Mouse (Mus musculus) left cerebral cortex, adult 8-10 months (tissue): ENCODE measurements around the gene Shank1. TPM values are rescaled to one million over a fixed set of nuclear protein-coding genes. Genes with fewer than 3 reads are reported as not detected.

Source experiments
- DNase-seq, 2 experiments: peaks; one replicate each; pipeline ENCODE4 v3.0.0; 2022; ENCODE audit warnings: low spot score in 2 of 2
- total RNA-seq, 4 experiments: library from RNA; stranded (reverse); gene quantifications; 2 replicates each; pipeline ENCODE4 v1.2.4; 2022

Gene Shank1
- total RNA-seq, 4 experiments from 2014 or later: 509 to 568 (median 540) TPM

DNA sequence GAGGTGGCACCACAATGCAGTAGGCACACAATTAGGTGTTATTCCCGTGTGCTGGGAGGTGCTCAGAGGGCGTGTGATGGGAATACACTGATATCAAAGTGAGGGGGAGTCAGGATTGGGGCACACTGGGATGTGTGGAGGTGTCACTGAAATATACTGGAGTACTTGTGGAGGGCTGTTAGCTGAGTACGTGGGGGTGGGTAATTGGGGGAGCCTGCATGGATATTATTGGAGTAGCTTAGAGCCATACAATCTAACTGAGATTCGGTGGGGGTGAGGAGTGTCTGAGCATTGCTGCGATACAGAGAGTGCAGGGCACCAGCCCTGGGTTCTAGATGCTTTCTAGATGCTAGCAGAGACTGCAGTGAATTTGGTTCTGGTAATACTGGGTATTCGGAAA lies 30.2 kb downstream of the Shank1 start:
- DNase-seq: no peak

DNA sequence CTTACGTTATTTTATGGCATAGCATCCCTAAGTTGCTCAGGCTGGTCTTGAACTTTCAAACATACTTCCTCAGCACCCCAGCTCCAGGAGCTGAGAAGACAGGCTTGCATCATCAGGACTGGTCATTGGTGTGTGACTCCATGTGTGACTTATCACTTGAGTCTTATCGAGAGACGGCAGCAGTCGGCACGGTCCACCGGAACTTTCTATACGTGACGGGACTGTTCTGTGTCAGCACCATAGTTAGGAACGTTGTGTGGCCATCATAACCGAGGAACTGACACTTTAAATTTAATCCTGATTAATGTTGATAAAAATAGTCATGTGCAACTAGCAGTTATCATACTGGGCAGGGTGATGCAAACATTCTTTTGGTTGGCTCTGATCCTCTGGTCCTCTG lies 31.1 kb downstream of the Shank1 start:
- no peak for DNase-seq

DNA sequence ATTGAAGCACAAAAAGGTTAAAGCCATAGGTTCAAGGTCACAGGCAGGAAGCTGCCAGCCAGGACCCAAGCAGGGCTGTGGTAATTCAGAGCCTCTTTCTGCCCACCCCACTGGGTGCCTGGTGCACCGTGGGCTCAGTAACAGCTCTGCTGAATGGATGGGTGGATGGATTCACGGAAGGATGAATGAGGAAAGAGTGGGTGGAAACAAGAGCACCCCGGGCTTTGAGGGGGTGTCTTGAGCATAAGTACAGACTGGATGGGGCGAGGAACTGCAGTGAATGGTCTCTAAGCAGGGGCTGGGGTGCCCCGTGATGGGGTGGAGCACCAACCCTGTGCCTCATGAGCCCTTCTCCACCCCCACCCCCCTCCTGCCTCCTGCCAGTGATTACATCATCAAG lies 31.7 kb downstream of the Shank1 start:
- no peak for DNase-seq

DNA sequence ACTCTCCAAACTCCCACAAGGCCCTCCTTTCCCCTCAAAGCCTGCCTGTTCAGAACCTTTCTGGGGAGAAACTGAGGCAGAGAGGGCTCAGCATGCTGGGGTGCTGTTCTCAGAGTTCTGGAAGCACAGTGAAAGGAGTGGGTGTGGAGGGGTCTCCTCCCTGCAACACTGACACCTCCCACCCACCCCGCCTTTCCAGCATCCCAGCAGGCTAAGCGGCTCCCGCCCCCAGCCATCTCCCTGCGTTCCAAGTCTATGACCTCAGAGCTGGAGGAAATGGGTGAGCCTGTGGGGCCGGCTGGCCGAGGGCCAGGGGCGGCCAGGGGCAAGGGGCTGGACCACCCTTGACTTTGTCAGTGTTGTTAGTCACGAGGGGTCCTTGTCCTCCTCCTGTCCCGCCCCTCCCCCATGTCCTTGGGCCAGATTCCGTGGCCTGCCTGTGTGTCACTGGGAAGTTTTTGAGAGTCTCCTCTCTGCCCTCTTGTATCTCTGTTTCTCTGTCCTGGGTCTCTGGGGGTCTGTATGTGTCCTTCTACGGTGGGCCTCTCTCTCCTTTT lies 33.5 kb downstream of the Shank1 start:
- DNase-seq: no peak

DNA sequence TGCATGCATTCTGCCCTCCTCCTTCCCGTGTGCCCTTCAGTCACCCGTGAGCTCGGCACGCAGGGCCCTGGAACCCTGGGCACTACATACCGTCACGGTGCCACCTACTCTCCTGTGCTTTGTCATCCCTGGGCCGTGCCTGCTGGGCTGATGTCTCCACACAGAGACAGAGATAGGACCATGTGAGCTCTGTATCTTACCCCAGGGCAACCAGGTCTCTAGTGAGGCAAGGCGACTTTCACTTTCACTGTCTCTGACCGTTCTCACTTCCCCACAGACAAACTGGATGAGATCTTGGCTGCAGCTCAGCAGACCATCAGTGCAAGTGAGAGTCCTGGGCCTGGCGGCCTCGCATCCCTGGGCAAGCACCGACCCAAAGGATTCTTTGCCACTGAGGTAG lies 34.6 kb downstream of the Shank1 start:
- DNase-seq: no peak

DNA sequence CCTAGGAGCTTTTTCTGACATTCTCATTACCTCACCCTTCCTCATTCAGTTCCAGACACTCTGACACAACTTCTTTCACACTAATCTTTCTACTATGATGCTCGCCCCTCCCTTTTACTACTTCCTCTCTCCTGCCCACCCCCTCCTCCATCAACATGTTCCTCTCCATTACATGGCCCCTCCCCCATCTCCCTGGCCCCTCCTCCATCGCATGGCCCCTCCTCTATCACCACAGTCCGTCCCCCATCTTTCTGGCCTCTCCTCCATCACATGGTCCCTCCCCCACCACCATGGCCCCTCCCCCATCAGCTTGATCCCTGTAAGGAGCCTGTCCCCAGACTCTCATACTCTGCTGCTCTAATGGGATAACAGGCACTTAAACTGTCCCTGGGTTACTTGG lies 39.0 kb downstream of the Shank1 start:
- DNase-seq: no peak

DNA sequence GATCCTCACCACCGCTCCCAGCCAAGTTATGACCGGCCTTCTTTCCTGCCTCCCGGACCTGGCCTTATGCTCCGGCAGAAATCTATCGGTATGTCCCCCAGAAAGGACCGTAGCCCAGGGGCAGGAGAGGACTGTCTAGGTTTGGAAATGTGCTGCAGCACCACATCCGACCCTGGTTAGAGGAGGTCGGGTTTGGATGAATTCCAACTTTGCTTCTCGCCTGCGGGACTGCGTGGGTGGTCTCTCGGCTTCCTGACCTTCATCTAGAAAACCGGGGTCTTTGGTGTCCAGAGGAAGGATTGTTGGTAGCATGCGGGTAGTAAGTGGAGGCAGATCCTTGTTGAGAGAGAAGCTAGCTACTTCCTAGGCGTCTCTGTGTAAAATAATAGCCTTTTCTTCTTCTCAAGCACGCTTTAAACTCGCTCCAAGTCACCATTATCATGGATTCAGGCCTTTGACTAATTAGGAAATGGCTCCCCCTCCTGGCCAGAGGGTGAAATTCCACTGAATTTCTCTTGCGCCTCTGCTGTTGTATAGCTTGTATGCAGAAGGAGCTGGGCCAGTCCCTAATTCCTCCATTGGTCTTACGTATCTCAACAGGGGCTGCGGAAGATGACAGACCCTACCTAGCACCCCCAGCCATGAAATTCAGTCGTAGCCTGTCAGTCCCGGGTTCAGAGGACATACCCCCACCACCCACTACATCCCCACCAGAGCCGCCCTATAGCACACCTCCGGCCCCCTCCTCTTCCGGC lies 41.1 kb downstream of the Shank1 start:
- peak in 1 of 2 experiments; percentile 81 for DNase-seq

DNA sequence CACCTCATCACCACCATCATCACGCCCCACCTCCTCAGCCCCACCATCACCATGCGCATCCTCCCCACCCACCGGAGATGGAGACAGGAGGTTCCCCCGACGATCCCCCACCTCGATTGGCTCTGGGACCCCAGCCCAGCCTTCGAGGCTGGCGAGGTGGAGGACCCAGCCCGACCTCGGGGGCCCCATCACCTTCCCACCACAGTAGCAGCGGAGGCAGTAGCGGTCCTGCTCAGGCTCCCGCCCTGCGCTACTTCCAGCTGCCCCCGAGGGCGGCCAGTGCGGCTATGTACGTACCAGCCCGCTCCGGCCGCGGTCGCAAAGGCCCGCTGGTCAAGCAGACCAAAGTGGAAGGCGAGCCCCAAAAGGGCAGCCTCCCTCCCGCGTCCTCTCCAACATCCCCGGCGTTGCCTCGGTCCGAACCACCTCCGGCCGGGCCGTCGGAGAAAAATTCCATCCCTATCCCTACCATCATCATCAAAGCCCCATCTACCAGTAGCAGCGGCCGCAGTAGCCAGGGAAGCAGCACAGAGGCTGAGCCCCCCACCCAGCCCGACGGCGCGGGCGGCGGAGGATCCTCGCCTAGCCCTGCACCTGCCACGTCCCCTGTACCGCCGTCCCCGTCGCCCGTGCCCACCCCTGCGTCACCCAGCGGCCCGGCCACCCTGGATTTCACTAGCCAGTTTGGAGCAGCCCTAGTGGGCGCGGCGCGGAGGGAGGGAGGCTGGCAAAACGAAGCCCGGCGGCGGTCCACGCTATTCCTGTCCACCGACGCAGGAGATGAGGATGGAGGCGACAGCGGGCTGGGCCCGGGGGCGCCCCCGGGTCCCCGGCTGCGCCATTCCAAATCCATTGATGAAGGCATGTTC lies 42.1 kb downstream of the Shank1 start:
- DNase-seq: no peak

DNA sequence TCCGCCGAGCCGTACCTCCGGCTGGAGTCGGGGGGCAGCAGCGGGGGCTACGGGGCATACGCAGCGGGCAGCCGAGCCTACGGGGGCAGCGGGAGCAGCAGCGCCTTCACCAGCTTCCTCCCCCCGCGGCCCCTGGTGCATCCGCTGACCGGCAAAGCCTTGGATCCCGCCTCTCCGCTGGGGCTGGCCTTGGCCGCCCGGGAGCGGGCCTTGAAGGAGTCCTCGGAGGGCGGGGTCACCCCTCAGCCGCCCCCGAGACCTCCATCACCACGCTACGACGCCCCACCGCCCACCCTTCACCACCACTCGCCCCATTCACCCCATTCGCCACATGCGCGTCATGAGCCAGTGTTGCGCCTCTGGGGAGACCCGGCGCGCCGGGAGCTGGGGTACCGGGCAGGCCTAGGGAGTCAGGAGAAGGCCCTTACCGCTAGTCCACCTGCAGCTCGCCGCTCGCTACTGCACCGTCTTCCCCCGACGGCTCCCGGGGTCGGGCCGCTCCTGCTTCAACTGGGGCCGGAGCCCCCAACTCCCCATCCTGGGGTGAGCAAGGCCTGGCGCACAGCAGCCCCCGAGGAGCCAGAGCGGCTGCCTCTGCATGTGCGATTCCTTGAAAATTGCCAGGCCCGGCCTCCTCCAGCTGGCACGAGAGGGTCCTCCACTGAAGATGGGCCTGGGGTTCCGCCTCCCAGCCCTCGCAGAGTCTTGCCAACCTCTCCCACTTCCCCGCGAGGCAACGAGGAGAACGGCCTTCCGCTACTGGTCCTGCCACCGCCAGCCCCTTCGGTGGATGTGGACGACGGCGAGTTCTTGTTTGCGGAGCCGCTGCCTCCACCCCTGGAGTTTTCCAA lies 42.9 kb downstream of the Shank1 start:
- no peak for DNase-seq

DNA sequence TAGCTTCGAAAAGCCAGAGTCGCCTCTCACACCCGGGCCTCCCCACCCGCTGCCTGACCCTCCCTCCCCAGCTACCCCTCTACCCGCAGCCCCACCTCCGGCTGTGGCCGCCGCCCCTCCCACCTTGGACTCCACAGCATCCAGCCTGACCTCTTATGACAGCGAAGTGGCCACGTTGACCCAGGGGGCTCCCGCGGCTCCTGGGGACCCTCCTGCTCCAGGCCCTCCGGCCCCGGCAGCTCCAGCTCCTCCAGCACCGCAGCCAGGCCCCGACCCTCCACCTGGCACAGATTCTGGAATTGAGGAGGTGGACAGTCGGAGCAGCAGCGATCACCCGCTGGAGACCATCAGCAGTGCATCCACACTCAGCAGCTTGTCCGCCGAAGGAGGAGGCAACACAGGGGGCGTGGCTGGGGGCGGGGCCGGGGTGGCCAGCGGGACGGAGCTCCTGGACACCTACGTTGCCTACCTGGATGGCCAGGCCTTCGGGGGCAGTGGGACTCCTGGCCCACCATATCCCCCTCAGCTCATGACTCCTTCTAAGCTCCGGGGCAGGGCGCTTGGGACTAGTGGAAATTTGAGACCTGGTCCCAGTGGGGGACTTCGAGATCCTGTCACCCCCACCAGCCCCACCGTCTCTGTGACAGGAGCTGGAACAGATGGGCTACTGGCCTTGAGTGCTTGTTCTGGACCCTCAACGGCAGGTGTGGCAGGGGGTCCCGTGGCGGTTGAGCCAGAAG lies 43.7 kb downstream of the Shank1 start:
- DNase-seq: no peak

DNA sequence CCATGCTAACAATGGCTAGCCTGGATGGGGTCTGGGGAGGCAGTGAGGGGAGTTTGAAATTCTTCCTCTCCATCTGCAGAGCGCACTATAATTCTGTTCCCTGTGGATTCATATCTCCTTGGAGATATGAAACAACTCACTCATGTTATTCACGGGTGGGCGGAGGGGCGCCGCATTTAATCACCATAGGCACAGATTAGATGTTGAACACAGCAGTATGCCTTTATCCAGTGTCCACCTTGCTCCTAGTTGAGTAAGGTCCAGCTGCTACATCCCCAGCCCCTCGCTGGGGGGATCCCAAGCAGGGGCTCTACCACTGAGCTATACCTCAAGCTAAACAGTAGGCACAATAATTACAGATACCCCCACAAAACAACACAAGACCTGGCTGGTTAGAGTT lies 45.4 kb downstream of the Shank1 start:
- no peak for DNase-seq

DNA sequence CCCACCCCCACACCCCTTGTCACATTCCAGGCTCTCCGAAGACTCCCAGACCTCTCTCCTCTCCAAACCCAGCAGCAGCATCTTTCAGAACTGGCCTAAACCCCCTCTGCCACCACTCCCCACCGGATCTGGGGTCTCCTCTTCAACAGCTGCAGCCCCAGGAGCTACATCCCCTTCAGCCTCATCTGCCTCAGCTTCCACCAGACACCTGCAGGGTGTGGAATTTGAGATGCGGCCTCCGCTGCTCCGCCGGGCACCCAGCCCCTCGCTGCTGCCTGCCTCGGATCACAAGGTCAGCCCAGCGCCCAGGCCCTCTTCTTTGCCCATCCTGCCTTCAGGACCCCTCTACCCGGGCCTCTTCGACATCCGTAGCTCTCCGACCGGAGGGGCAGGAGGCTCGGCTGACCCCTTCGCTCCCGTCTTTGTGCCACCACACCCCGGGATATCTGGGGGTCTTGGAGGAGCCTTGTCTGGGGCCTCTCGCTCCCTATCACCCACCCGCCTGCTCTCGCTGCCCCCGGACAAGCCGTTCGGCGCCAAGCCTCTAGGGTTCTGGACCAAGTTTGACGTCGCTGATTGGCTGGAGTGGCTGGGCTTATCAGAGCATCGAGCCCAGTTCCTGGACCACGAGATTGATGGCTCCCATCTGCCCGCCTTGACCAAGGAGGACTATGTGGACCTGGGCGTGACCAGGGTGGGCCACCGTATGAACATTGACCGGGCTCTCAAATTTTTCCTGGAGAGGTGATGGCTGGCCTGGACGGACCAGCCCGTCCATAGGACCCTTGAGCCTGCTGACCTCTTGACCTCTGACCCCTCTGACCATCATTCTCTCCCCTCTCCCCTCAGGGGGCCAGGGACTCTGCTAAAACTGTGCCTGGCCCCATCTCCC lies 46.8 kb downstream of the Shank1 start:
- no peak for DNase-seq

DNA sequence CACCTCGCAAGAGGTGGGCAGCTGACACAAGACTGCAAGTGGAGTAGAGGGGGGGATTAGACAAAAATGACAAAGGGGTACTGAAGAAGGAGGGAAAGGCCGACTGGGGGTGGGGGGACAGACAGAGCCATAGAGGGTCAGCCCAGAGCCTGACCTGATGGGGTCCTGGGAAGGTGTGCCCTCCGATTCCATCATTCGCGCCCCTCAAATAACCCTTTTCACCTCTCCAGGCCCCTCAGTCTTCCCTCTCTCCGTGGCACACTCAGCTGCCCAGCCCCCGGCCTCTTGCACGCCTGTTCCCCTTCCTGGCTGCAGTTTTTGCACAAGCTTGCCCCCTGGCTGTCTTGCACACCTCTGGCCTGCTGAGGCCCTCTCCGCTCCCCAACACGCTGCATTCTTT lies 47.5 kb downstream of the Shank1 start:
- DNase-seq: no peak

DNA sequence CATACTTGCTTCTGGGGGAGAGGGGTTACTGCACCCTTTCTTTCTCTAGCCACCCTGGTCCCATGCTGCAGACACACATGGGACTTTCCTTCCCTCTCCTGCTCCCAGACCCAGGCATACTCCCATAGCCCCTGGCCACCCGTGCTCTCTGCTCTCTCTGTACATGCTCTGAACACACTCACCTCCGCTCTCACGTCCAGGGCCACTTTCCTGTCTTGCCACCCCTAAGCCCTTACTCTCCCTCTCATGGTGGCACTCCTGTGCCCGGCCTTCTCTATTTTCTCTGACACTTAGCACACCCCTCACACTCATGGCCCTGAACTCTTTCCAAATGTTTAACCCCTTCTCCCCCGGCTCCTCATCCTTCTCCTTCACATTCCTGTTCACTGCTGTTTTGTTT lies 48.0 kb downstream of the Shank1 start:
- peak in 1 of 2 experiments; percentile 7 for DNase-seq

DNA sequence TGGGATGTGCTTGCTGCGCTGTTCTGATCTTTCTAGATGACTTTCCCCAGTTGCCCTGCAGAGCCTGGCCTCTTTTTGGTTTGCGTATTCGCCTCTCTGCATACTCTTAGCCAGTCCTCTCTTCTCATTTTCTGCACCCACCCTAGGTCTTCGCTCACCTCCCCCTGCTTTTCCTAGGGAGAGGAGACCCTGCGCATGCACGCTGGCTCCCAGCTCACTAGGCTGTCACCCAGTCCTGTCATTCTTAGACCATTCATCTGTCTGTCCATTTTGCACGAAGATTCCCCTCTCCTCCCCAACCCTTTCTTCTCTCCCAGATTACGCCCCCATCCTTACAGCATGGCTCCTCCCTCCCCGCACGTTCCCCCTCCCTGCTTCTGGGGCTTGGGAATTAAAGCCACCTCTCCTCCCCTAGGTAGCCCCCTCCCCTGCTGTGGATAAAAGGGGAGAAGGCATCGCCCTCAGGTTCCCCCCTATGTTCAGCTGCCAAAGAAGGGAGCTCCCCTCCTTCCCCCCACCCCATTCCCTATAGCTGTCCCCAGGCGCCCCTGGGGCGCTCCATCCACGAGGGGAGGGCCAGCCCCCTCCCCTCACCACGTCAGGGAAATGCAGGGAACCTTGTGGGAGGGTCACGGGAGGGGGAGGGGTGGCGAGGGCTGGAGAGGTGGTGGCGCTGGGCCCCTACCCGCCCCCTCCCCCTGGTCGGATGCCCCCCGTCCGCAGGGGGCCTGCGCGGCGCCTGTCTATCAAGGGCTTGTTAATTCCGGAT lies 49.0 kb downstream of the Shank1 start:
- peak in 1 of 2 experiments; percentile 18 for DNase-seq

DNA sequence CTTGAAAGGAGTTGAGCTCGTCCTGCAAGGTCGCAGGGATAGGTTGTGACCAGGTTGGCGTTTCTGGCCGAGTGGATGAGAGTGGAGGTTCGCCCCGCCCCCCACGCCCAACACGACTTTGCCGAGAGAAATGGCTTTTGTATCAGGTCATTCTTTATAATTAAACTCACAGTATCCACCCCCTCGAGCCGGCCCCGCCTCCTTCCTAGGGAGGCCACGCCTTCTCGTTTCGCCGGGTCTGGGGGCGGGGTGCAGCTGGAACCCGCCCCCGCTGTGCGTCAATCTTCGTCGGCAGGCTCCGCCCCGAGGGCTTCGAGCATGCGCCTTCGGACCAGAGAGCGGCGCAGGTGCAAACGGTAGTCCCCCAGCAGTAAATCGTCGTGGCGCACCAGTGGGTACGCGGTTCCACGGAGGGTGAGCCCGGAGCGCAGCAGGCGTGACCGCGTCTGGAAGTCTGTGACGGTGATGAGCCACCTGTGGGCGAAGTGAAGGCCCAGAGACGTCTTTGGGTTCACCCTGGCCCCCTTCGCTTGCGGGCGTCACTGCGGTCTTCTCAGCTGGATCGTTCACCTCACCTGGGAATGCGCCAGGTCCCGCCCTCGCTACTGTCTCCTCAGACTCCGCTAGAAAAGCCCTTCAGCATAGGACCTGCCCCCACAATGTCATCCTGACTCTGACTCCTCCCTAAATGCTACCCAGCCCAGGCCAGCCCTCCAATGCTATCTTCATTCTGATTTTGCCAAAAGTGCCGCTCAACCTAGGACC lies 50.0 kb downstream of the Shank1 start:
- DNase-seq: peak; percentile 94 to 96

DNA sequence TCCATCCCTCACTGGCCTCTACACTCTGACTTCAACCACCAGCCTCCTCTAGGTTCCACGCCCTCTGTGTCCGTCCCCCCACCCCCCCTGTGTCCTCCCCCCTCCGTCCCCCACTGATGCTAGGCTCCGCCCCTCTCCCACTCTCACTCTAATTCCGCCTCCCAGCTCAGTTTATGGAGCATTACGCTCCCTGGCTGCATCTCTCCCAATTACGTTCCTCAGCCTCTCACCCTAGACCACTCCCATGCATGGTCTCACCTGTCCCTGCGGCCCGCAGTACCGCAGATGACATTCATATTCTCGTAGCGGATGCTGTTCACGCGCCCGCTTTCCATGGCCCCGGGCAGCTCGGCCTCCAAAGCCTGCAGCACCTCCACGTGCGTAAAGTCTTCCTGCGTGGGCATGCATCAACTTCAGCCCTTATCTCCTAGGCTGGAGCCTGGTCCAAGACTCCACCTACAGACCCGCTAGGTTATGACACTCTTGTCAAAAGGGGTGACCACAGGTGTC lies 50.8 kb downstream of the Shank1 start:
- DNase-seq: peak in 1 of 2 experiments; percentile 51

DNA sequence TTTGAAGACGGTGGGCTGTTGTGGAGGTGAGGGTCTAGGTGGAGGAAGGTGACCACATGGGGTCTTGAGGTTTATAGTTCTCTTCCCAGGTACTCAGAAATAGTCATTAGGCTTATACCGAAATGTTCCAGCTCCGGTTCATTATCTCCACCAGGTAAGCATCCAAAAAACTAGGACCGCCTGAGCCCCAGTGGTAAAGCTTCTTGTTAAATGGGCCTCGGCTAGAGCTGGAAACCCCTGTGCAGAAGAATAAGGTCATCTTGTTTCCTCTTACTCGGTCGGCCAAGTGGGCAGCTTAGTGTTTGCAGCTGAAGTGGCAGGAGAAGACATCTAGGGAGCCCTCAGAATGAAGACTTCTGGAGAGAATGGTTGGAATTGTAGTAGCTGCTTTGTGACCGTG lies 62.6 kb downstream of the Shank1 start:
- DNase-seq: no peak
